Mouse (Mus musculus) small intestine, adult 2 months (tissue): ENCODE data around the gene Hps5. TPM values are rescaled to one million over a fixed set of nuclear protein-coding genes. Genes with fewer than 3 reads are reported as not detected.

ENCODE experiments used
- H3K27ac ChIP-seq: fragments of 200-500 bp; 2 replicates; pipeline ENCODE4 v1.5.1; 2012; ENCODE audit warnings: low read depth, low read length, control low read depth, inconsistent platforms; ENCODE audit not compliant: insufficient read depth
- H3K27me3 ChIP-seq: fragments of 200-500 bp; 2 replicates; pipeline ENCODE4 v1.6.1; 2012; ENCODE audit warnings: mild to moderate bottlenecking, moderate library complexity, low read length, inconsistent platforms; ENCODE audit not compliant: control insufficient read depth, insufficient read depth
- H3K36me3 ChIP-seq: fragments of 200-500 bp; 2 replicates; pipeline ENCODE4 v1.6.1; 2012; ENCODE audit warnings: mild to moderate bottlenecking, low read length, control low read depth, inconsistent platforms; ENCODE audit not compliant: control insufficient read depth, insufficient read depth
- H3K4me1 ChIP-seq: fragments of 200-500 bp; 2 replicates; pipeline ENCODE4 v1.6.1; 2012; ENCODE audit warnings: low read length, inconsistent platforms, mixed read lengths; ENCODE audit not compliant: control insufficient read depth, insufficient read depth, insufficient read length
- H3K4me3 ChIP-seq: fragments of 200-500 bp; 2 replicates; pipeline ENCODE4 v1.5.1; 2012; ENCODE audit warnings: low read depth, mild to moderate bottlenecking, control low read depth, inconsistent platforms, low read length, moderate library complexity
- CTCF ChIP-seq: fragments of 200-500 bp; IDR thresholded peaks from 2 replicates; pipeline ENCODE4 v1.5.1; 2012; ENCODE audit warnings: low read depth, mild to moderate bottlenecking, control low read depth, inconsistent platforms, low read length, moderate library complexity, mixed read lengths; ENCODE audit not compliant: insufficient replicate concordance, insufficient read length; ENCODE audit errors: extremely low read depth
- POLR2A ChIP-seq: fragments of 200-500 bp; IDR thresholded peaks from 2 replicates; pipeline ENCODE4 v1.6.1; 2012; ENCODE audit warnings: low read depth, mild to moderate bottlenecking, control low read depth, inconsistent platforms, low read length, moderate library complexity
- WGBS: fragments of 180-500 bp; shearing (Covaris S2); methylation state at CpG from one replicate; pipeline ENCODE4 v1.1.7; 2018; 5-methylcytosine and 5-hydroxymethylcytosine counted together
- polyA plus RNA-seq: library from polyadenylated mRNA; depleted of rRNA; stranded (reverse); fragments of >200 nt; gene quantifications from 2 replicates; pipeline ENCODE4 v1.2.3, GENCODE M21; 2012

Gene Hps5
- polyA plus RNA-seq, 1 experiment = 22.7 TPM

DNA sequence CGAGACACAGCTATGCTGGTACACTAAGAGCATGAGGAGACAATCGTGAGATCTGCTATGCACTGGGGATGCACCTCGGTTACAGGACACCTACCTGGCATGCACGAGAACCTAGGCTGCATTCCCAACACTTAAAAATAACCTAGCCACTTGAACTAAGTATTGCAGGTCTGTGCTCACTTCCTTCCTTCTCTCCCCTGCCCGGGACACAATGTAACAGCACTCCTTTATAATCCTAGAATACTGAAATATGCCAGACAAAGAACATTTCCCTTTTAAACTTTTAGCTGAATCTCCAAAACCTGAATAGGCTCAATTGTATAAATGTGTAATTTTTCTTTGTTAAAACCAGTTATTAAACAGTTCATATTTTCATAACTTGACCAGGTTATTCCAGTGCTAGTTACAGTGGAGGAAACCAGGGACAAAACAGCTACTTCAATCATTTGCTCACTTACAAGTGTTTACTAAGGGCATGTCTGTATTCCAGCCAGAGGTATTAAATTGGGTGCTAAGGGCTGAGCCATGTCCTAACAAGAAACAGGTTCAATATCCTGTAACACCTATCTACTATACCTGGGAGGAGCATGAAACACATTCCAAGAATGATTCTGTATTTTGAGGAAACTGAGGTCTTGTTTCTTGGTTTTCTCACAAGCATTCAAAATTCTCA is 6.6 kb downstream of the Hps5 start:
- H3K4me1 ChIP-seq = peaks cover 2% of the 10 kb centered on the region; the same call in 1 of the 2 replicates
- H3K27me3 ChIP-seq = no peaks in the 10 kb centered on the region
- H3K36me3 ChIP-seq = peaks cover 38% of the 10 kb centered on the region
- WGBS = 84% methylated on average over 5 of the region's 5 CpGs
- TF ChIP-seq POLR2A (no peak), CTCF (no peak)
- H3K27ac ChIP-seq = no peak overlapping the region
- H3K4me3 ChIP-seq = no peak overlapping the region

DNA sequence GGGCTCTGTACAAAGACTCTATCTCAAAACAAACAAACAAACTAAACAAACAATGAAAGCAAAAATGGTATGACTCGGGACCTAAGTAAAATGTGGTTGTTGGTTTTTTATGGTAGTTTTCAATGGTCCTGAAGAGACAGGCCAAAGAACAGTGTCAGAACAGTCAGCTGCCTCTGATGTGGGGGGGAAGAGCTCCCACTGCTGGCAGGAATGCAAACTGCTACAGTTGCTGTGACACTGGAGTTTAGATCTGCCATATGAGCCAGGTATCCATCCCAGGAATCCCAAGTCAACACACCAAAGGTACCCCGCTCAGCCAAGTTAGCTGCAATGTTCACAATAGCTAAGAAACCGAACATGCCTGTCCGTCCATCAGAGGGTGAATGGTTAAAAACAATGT is 25.2 kb downstream of the Hps5 start:
- H3K36me3 ChIP-seq = peaks cover 71% of the 10 kb centered on the region
- 51% methylated on average over 4 of the region's 4 CpGs for WGBS
- H3K27ac ChIP-seq = no peak overlapping the region
- no peak overlapping the region for H3K4me3 ChIP-seq
- H3K27me3 ChIP-seq = no peaks in the 10 kb centered on the region
- TF ChIP-seq CTCF (peak; percentile 96; the same call in 1 of the 2 replicates), POLR2A (no peak)
- H3K4me1 ChIP-seq = no peaks in the 10 kb centered on the region

DNA sequence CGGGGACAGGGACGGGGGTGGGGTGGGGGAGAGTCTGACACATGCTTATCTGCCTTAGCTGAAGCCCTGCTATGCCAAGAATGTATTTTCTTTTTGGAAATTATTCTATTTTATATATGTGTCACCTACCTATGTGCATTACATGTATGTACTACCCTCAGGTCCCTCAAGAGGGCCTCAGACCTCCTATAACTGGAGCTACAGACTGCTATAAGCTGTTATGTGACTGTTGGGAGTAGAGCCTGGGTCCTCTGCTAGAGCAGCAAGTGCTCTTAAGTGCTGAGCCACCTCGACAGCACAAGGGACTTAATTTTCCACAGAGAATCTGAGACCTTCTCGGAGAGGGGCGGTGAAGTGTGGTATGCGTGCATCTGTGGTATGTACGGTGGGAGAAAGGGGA is 27.4 kb downstream of the Hps5 start:
- TF ChIP-seq POLR2A (no peak), CTCF (no peak)
- Histone ChIP-seq H3K36me3 (peaks cover 69% of the 10 kb centered on the region), H3K4me1 (no peaks in the 10 kb centered on the region), H3K27me3 (no peaks in the 10 kb centered on the region), H3K4me3 (no peak overlapping the region), H3K27ac (no peak overlapping the region)
- WGBS = 96% methylated on average over 7 of the region's 7 CpGs

DNA sequence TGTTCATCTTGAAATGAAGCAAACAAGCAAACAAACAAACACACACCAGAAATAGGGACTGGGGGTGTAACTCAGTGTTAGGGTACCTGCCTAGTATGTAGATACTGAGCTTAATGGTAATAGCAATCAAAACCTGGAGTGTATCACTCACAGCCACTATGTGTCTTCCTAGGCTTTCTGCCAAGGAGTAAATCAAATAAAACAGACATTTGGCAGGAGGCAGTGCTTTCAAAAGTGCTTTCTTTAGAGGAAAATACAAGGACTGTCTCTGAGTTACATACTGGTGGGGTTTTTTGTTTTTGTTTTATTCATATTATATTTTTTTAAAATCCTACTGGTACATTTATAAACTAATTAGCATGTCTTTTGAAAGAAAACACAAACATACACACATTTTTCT is 28.5 kb downstream of the Hps5 start:
- H3K36me3 ChIP-seq = peaks cover 69% of the 10 kb centered on the region
- no peaks in the 10 kb centered on the region for H3K4me1 ChIP-seq
- no peak overlapping the region for H3K27ac ChIP-seq
- no peaks in the 10 kb centered on the region for H3K27me3 ChIP-seq
- TF ChIP-seq POLR2A (no peak), CTCF (no peak)
- H3K4me3 ChIP-seq = no peak overlapping the region

DNA sequence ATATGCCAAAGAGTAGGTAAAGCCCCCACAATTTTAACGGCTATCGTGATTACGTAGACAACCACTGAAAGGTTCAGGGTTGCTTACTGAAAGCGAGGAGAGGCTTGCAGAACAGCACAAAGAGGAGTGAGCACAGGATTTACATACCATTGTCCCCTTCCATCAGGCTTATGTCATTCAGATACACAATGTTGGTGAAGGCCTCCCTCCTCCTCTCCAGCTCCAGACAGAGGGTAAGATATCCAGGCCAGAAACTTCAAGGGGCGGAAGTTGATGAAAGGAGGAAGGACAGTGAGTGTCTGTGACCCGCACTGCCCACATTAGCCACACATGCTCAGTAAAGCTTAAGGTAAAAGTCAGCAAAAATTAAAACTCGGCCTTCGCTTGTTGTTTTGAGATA is 31.2 kb downstream of the Hps5 start:
- Histone ChIP-seq H3K4me3 (no peak overlapping the region), H3K27ac (no peak overlapping the region), H3K4me1 (no peaks in the 10 kb centered on the region), H3K36me3 (peaks cover 75% of the 10 kb centered on the region), H3K27me3 (no peaks in the 10 kb centered on the region)
- 95% methylated on average over 8 of the region's 8 CpGs for WGBS
- TF ChIP-seq CTCF (no peak), POLR2A (no peak)

DNA sequence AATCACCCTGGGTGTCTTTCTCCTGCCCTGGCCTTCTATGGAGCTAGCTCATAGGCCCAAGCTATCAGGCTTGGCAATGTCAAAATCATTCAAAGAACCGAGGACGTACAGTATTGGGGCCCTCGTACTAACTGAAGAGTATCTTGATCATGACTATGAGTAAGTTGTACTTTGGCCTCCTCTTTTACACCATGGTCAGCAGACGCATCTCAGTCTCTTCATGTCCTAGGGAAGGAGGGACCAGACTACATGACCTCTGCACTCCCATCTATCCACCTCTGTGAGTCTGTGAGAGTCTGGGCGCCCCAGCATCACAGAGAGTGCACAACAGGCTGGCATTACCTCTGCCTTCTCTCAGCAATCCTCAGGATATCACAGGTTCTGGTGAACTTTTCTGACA is 33.3 kb downstream of the Hps5 start:
- H3K36me3 ChIP-seq = peaks cover 62% of the 10 kb centered on the region
- WGBS = 72% methylated on average over 5 of the region's 5 CpGs
- H3K27ac ChIP-seq = peak overlapping the region; percentile 17; the same call in 1 of the 2 replicates
- H3K4me1 ChIP-seq = no peaks in the 10 kb centered on the region
- no peaks in the 10 kb centered on the region for H3K27me3 ChIP-seq
- no peak overlapping the region for H3K4me3 ChIP-seq
- TF ChIP-seq CTCF (no peak), POLR2A (no peak)

DNA sequence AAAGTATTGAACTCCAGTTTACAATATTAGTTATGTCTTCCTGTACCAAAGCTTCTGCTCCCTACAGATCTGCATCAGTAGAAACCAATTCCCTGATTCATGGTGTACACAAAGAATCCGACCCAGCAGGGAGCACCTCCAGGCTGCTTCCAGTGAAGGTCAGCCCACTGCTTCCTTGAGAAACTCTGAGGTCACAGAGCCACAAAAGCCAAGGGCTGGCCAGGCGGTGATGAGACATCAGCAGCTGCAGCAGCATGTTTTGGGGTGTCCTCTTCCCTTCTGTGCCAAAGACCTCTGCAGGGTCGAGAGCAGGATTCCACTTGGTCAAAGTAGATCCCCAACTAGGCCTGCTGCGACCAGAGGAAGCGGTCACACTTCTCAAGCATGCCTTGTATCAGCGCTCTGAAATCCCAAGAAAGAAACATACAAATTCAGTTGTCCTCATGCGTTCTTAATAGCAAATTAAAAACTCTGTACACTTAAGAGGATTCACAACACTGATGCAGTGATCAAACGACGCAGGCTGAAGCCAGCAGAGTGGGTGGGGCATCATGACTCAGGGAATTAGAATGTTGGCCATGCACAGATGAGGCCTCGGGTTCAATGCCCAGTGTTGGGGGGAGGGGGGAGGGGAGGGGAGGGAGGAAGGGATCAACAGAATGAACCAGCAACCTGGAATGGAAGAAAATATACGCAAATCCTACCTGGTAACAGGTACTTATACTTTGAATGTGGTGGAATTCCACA is 34.6 kb downstream of the Hps5 start:
- H3K27me3 ChIP-seq = no peaks in the 10 kb centered on the region
- H3K4me1 ChIP-seq = no peaks in the 10 kb centered on the region
- H3K4me3 ChIP-seq = no peak overlapping the region
- peaks cover 51% of the 10 kb centered on the region for H3K36me3 ChIP-seq
- WGBS = 72% methylated on average over 11 of the region's 11 CpGs
- no peak for TF ChIP-seq POLR2A
- no peak for TF ChIP-seq CTCF
- H3K27ac ChIP-seq = no peak overlapping the region
